Mouse (Mus musculus) erythroblast, embryonic 14.5 days (primary cell): ENCODE measurements around the gene Slc7a15.

Source experiments
- GATA1 ChIP-seq: IDR thresholded peaks from 2 replicates; pipeline ENCODE4 v1.6.1; 2012; ENCODE audit warnings: low read length, inconsistent platforms, mixed read lengths
- TAL1 ChIP-seq: IDR thresholded peaks from 3 replicates; pipeline ENCODE4 v1.6.1; 2012; ENCODE audit warnings: low read length, inconsistent platforms, mixed read lengths

DNA sequence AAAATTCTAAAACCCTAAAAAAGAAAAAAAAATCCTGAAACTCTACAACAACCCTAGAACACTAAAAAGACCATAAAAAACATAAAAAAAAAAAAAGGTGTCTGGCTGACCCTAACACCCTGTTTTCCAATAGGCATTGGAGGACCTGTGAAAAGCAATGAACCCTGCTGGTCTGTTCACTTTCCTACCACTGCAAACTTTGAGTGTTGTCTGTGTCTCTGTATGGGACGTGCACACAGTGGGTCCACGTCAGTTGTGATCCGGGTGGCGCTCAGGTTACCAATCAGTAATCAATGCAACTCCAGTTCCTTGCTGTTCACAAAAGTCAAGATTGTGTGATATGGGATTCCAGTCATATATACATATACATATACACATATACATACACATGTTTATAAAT lies 36.7 kb upstream of the Slc7a15 start:
- TF ChIP-seq TAL1: no peak
- TF ChIP-seq GATA1: no peak
